Comparison of ENCODE assay signal across 20 mouse cellular contexts in the genomic region with DNA sequence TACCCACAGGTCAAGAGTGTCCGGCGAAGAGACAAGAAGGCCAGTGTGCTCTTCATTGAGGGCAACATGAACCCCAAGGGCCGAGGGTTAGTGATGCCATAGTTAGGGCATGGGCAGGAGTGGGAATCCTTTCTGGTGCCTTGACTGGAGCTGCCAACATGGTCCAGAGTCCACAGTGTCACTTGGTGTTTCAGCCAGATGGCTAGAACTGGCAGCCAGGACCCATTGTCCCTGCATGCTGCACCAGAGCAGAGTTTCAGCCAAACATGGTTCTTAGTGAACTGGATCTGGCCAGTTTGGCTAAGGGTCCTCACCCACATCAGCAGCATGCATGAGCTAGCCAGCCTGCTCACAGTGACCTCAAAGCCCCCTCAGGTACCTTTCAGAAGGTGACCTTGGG. TPM values are rescaled to one million over a fixed set of nuclear protein-coding genes. Genes with fewer than 3 reads are reported as not detected.
DNase-seq lines count a peak whose midpoint lies in the region; ATAC-seq and TF ChIP-seq lines count a peak whose summit lies in the region.
"Had no signal": no experiment of that assay in that cellular context is flagged by ENCODE, and none has a peak within 500 bp of the region (broad histone marks: within the 10 kb centered on the region; RNA-seq: fewer than 3 reads in every experiment).

No protein-coding gene starts in this region.

- no peak for TF ChIP-seq CTCF in kidney, adult 2 months (conservative IDR thresholded peaks at IDR 0.05; ENCODE audit: insufficient read depth, insufficient read length, low read depth, low read length)

- no peak for ATAC-seq in midbrain, embryonic 16.5 days
- no peak for ATAC-seq in midbrain, embryonic 13.5 days
- no peak for ATAC-seq in midbrain, embryonic 14.5 days (ENCODE audit: low FRiP score, low TSS enrichment)
- ATAC-seq: forebrain, embryonic 14.5 days had no signal

- H3K4me2 ChIP-seq in midbrain, embryonic 16.5 days (ENCODE audit: low read length) = no peak overlapping the region
- peak overlapping the region; percentile 87 for H3K4me2 ChIP-seq in midbrain, embryonic 13.5 days (replicated peaks)
- H3K4me2 ChIP-seq in midbrain, embryonic 14.5 days (ENCODE audit: low read length) = peak overlapping the region; percentile 37
- H3K4me2 ChIP-seq: embryonic facial prominence, embryonic 15.5 days; hindbrain, embryonic 14.5 days had no signal

- no peaks in the 10 kb centered on the region for H3K4me1 ChIP-seq in kidney, adult 2 months (ENCODE audit: control insufficient read depth, insufficient read depth, low read length)
- peaks cover 74% of the 10 kb centered on the region for H3K4me1 ChIP-seq in midbrain, embryonic 10.5 days
- peaks cover 4% of the 10 kb centered on the region; the same call in 1 of the 2 replicates for H3K4me1 ChIP-seq in midbrain, embryonic 16.5 days (ENCODE audit: control insufficient read depth, insufficient read depth, low read length)
- peaks cover 74% of the 10 kb centered on the region for H3K4me1 ChIP-seq in midbrain, embryonic 13.5 days (replicated peaks)
- H3K4me1 ChIP-seq in midbrain, embryonic 14.5 days (ENCODE audit: control insufficient read depth, insufficient read depth, low read length) = peaks cover 22% of the 10 kb centered on the region

- TF ChIP-seq POLR2A in kidney, adult 2 months (IDR thresholded peaks at IDR 0.05; ENCODE audit: low read depth, low read length) = no peak

- no peak overlapping the region for H3K9ac ChIP-seq in midbrain, embryonic 16.5 days (ENCODE audit: low read depth, low read length)
- H3K9ac ChIP-seq in midbrain, embryonic 13.5 days (replicated peaks) = peak overlapping the region; percentile 50; the same call in 1 of the 2 replicates
- H3K9ac ChIP-seq in midbrain, embryonic 14.5 days (replicated peaks; ENCODE audit: low read length) = no peak overlapping the region
- H3K9ac ChIP-seq: embryonic facial prominence, embryonic 15.5 days had no signal

- WGBS in kidney, adult 2 months = 81% methylated on average over 3 of the region's 3 CpGs
- 98% methylated on average over 3 of the region's 3 CpGs for WGBS in midbrain, embryonic 10.5 days
- 90% methylated on average over 3 of the region's 3 CpGs for WGBS in midbrain, embryonic 16.5 days
- 86% methylated on average over 3 of the region's 3 CpGs for WGBS in midbrain, embryonic 13.5 days
- WGBS in midbrain, embryonic 14.5 days = 72% methylated on average over 3 of the region's 3 CpGs

- peak; percentile 54 for DNase-seq in kidney, adult 2 months
- no peak for DNase-seq in kidney, adult 18-20 months
- DNase-seq in midbrain, embryonic 10.5 days (ENCODE audit: low spot score) = no peak
- DNase-seq in midbrain, embryonic 14.5 days = no peak
- DNase-seq: adrenal gland, adult 2 months; adrenal gland, postnatal 25 days; embryo, embryonic 11 days; gastrocnemius, adult 2 months; gastrocnemius, postnatal 36 days; heart, adult 11 months; heart, postnatal 10 days; heart, postnatal 4 days had no signal

- H3K27ac ChIP-seq in kidney, adult 2 months (ENCODE audit: insufficient read depth, low read depth, low read length) = no peak overlapping the region
- H3K27ac ChIP-seq in midbrain, embryonic 10.5 days (replicated peaks) = peak overlapping the region; percentile 42; the same call in 1 of the 2 replicates
- no peak overlapping the region for H3K27ac ChIP-seq in midbrain, embryonic 16.5 days (ENCODE audit: low read length)
- H3K27ac ChIP-seq in midbrain, embryonic 13.5 days = peak overlapping the region; percentile 21
- H3K27ac ChIP-seq in midbrain, embryonic 14.5 days (replicated peaks; ENCODE audit: low read depth, low read length) = no peak overlapping the region
- H3K27ac ChIP-seq: embryonic facial prominence, embryonic 15.5 days; forebrain, embryonic 10.5 days; gastrocnemius, adult 2 months; heart, embryonic 10.5 days; hindbrain, embryonic 14.5 days had no signal

- H3K27me3 ChIP-seq in kidney, adult 2 months (replicated peaks; ENCODE audit: control insufficient read depth, insufficient read depth, low read length) = no peaks in the 10 kb centered on the region
- no peaks in the 10 kb centered on the region; the same call in 1 of the 2 replicates for H3K27me3 ChIP-seq in midbrain, embryonic 10.5 days (ENCODE audit: low read depth, poor library complexity, severe bottlenecking)
- no peaks in the 10 kb centered on the region for H3K27me3 ChIP-seq in midbrain, embryonic 16.5 days (ENCODE audit: control insufficient read depth, insufficient read depth, low read depth, low read length)
- 0 out of 2 replicates have a peak, but pooled peaks cover 8% of the 10 kb centered on the region for H3K27me3 ChIP-seq in midbrain, embryonic 13.5 days
- no peaks in the 10 kb centered on the region for H3K27me3 ChIP-seq in midbrain, embryonic 14.5 days (ENCODE audit: control insufficient read depth, insufficient read depth, low read length)
- H3K27me3 ChIP-seq: embryonic facial prominence, embryonic 15.5 days had no signal

- no peak overlapping the region for H3K4me3 ChIP-seq in kidney, adult 2 months (ENCODE audit: insufficient read depth, low read depth, low read length)
- H3K4me3 ChIP-seq in midbrain, embryonic 10.5 days = peak overlapping the region; percentile 33; the same call in 1 of the 2 replicates
- H3K4me3 ChIP-seq in midbrain, embryonic 16.5 days (ENCODE audit: low read depth, low read length) = no peak overlapping the region
- peak overlapping the region; percentile 7 for H3K4me3 ChIP-seq in midbrain, embryonic 13.5 days (replicated peaks)
- H3K4me3 ChIP-seq in midbrain, embryonic 14.5 days (replicated peaks; ENCODE audit: low read depth, low read length) = no peak overlapping the region
- H3K4me3 ChIP-seq: embryonic facial prominence, embryonic 15.5 days; erythroblast, embryonic 14.5 days; forebrain, embryonic 10.5 days; gastrocnemius, adult 2 months; heart, embryonic 10.5 days had no signal

- H3K36me3 ChIP-seq in kidney, adult 2 months (ENCODE audit: control insufficient read depth, insufficient read depth, low read length) = no peaks in the 10 kb centered on the region; the same call in none of the 2 replicates
- H3K36me3 ChIP-seq in midbrain, embryonic 10.5 days = peaks cover 100% of the 10 kb centered on the region
- peaks cover 35% of the 10 kb centered on the region for H3K36me3 ChIP-seq in midbrain, embryonic 16.5 days (ENCODE audit: control insufficient read depth, insufficient read depth, low read length)
- peaks cover 98% of the 10 kb centered on the region for H3K36me3 ChIP-seq in midbrain, embryonic 13.5 days
- H3K36me3 ChIP-seq in midbrain, embryonic 14.5 days (ENCODE audit: control insufficient read depth, insufficient read depth, low read length) = peaks cover 98% of the 10 kb centered on the region

- no peaks in the 10 kb centered on the region for H3K9me3 ChIP-seq in midbrain, embryonic 10.5 days (replicated peaks)
- H3K9me3 ChIP-seq in midbrain, embryonic 16.5 days (replicated peaks; ENCODE audit: control insufficient read depth, low read length, poor library complexity, severe bottlenecking) = no peaks in the 10 kb centered on the region
- H3K9me3 ChIP-seq in midbrain, embryonic 13.5 days = no peaks in the 10 kb centered on the region
- H3K9me3 ChIP-seq in midbrain, embryonic 14.5 days (ENCODE audit: control insufficient read depth, low read length) = no peaks in the 10 kb centered on the region
- H3K9me3 ChIP-seq: embryonic facial prominence, embryonic 15.5 days; forebrain, embryonic 10.5 days; heart, embryonic 10.5 days had no signal

RNA-seq across cellular contexts. Expression of a gene that starts 10.6 kb away (rescaled TPM):
- 1,001 and 1,041 TPM in 2 replicates for polyA plus RNA-seq in kidney, adult 2 months (2012; rRNA removed)
- 288 and 314 TPM in 2 replicates for polyA plus RNA-seq in midbrain, embryonic 10.5 days (2016; fragmentation: Nextera tagmentation; extraction: Ambion mirVana)
- polyA plus RNA-seq in midbrain, embryonic 16.5 days (2015; fragmentation: Nextera tagmentation; extraction: Ambion mirVana) = 263 and 302 TPM in 2 replicates
- 244 and 265 TPM in 2 replicates for polyA plus RNA-seq in midbrain, embryonic 13.5 days (2015; fragmentation: Nextera tagmentation; extraction: Ambion mirVana)
- 274 and 323 TPM in 2 replicates for polyA plus RNA-seq in midbrain, embryonic 14.5 days (2014; fragmentation: Nextera tagmentation; extraction: Ambion mirVana)

RNA-seq across cellular contexts. Expression of a gene that starts 12.1 kb away (rescaled TPM):
- polyA plus RNA-seq in kidney, adult 2 months (2012; rRNA removed) = 25.6 and 30.4 TPM in 2 replicates
- polyA plus RNA-seq in midbrain, embryonic 10.5 days (2016; fragmentation: Nextera tagmentation; extraction: Ambion mirVana) = 154 and 166 TPM in 2 replicates
- 47.8 and 51.1 TPM in 2 replicates for polyA plus RNA-seq in midbrain, embryonic 16.5 days (2015; fragmentation: Nextera tagmentation; extraction: Ambion mirVana)
- polyA plus RNA-seq in midbrain, embryonic 13.5 days (2015; fragmentation: Nextera tagmentation; extraction: Ambion mirVana) = 91.4 and 98.4 TPM in 2 replicates
- 51.5 and 65.4 TPM in 2 replicates for polyA plus RNA-seq in midbrain, embryonic 14.5 days (2014; fragmentation: Nextera tagmentation; extraction: Ambion mirVana)

RNA-seq across cellular contexts. Expression of a gene that starts 22.5 kb away (rescaled TPM):
- 66.7 and 68.4 TPM in 2 replicates for polyA plus RNA-seq in kidney, adult 2 months (2012; rRNA removed)
- 32.5 and 35.5 TPM in 2 replicates for polyA plus RNA-seq in midbrain, embryonic 10.5 days (2016; fragmentation: Nextera tagmentation; extraction: Ambion mirVana)
- polyA plus RNA-seq in midbrain, embryonic 16.5 days (2015; fragmentation: Nextera tagmentation; extraction: Ambion mirVana) = 15.8 and 19.5 TPM in 2 replicates
- polyA plus RNA-seq in midbrain, embryonic 13.5 days (2015; fragmentation: Nextera tagmentation; extraction: Ambion mirVana) = 20.9 and 22.3 TPM in 2 replicates
- 15.1 and 16.7 TPM in 2 replicates for polyA plus RNA-seq in midbrain, embryonic 14.5 days (2014; fragmentation: Nextera tagmentation; extraction: Ambion mirVana)

RNA-seq across cellular contexts. Expression of a gene that starts 23.0 kb away (rescaled TPM):
- polyA plus RNA-seq in kidney, adult 2 months (2012; rRNA removed) = 45.6 and 49.1 TPM in 2 replicates
- polyA plus RNA-seq in midbrain, embryonic 10.5 days (2016; fragmentation: Nextera tagmentation; extraction: Ambion mirVana) = 43.7 and 50.6 TPM in 2 replicates
- 43.7 and 51.9 TPM in 2 replicates for polyA plus RNA-seq in midbrain, embryonic 16.5 days (2015; fragmentation: Nextera tagmentation; extraction: Ambion mirVana)
- 62.9 and 66.1 TPM in 2 replicates for polyA plus RNA-seq in midbrain, embryonic 13.5 days (2015; fragmentation: Nextera tagmentation; extraction: Ambion mirVana)
- 42.5 and 49.3 TPM in 2 replicates for polyA plus RNA-seq in midbrain, embryonic 14.5 days (2014; fragmentation: Nextera tagmentation; extraction: Ambion mirVana)

RNA-seq across cellular contexts. Expression of a gene that starts 53.9 kb away (rescaled TPM):
- 1,371 and 1,777 TPM in 2 replicates for polyA plus RNA-seq in kidney, adult 2 months (2012; rRNA removed)
- 889 and 1,053 TPM in 2 replicates for polyA plus RNA-seq in midbrain, embryonic 10.5 days (2016; fragmentation: Nextera tagmentation; extraction: Ambion mirVana)
- polyA plus RNA-seq in midbrain, embryonic 16.5 days (2015; fragmentation: Nextera tagmentation; extraction: Ambion mirVana) = 465 and 476 TPM in 2 replicates
- 631 and 653 TPM in 2 replicates for polyA plus RNA-seq in midbrain, embryonic 13.5 days (2015; fragmentation: Nextera tagmentation; extraction: Ambion mirVana)
- 622 and 707 TPM in 2 replicates for polyA plus RNA-seq in midbrain, embryonic 14.5 days (2014; fragmentation: Nextera tagmentation; extraction: Ambion mirVana)

Comparison
In these comparisons a context has a peak if more than half of its experiments do, and no peak if none do; other contexts are left out.
1. H3K27ac ChIP-seq: peak in midbrain, embryonic 10.5 days (single experiment) and midbrain, embryonic 13.5 days (single experiment); none in kidney, adult 2 months (single experiment), midbrain, embryonic 16.5 days (single experiment) and midbrain, embryonic 14.5 days (single experiment).
2. H3K4me3 ChIP-seq: peak in midbrain, embryonic 10.5 days (single experiment) and midbrain, embryonic 13.5 days (single experiment); none in kidney, adult 2 months (single experiment), midbrain, embryonic 16.5 days (single experiment) and midbrain, embryonic 14.5 days (single experiment).